Mouse (Mus musculus) forebrain, embryonic 15.5 days (tissue): Measurements from ENCODE around the gene Esrp2. TPM values are rescaled to one million over a fixed set of nuclear protein-coding genes. Genes with fewer than 3 reads are reported as not detected.
A peak's percentile ranks its signal among the peaks of the same experiment; 100 is the strongest.

ENCODE experiments used
- ATAC-seq: fragments of 200-750 bp; cut with Nextera tagmentation; replicated peaks from 2 replicates; pipeline ENCODE4 v1.8.0; 2017; ENCODE audit warnings: mild to moderate bottlenecking, moderate TSS enrichment, moderate library complexity
- H3K27ac ChIP-seq: fragments of 300-500 bp; sonication (generic); replicated peaks from 2 replicates; pipeline ENCODE4 v1.5.1; 2015; ENCODE audit warnings: mild to moderate bottlenecking, inconsistent platforms
- H3K27me3 ChIP-seq: fragments of 300-500 bp; sonication (generic); 2 replicates; pipeline ENCODE4 v1.6.1; 2015; ENCODE audit warnings: inconsistent platforms
- H3K36me3 ChIP-seq: fragments of 300-500 bp; sonication (generic); 2 replicates; pipeline ENCODE4 v1.6.1; 2015; ENCODE audit warnings: mild to moderate bottlenecking, inconsistent platforms
- H3K4me1 ChIP-seq: fragments of 300-500 bp; sonication (generic); 2 replicates; pipeline ENCODE4 v1.6.1; 2015; ENCODE audit warnings: inconsistent platforms
- H3K4me2 ChIP-seq: fragments of 300-500 bp; sonication (generic); replicated peaks from 2 replicates; pipeline ENCODE4 v1.6.1; 2015; ENCODE audit warnings: mild to moderate bottlenecking, inconsistent platforms
- H3K4me3 ChIP-seq: fragments of 300-500 bp; sonication (generic); 2 replicates; pipeline ENCODE4 v1.5.1; 2015; ENCODE audit warnings: mild to moderate bottlenecking, inconsistent platforms
- H3K9ac ChIP-seq: fragments of 300-500 bp; sonication (generic); replicated peaks from 2 replicates; pipeline ENCODE4 v1.6.1; 2015; ENCODE audit warnings: mild to moderate bottlenecking, inconsistent platforms
- H3K9me3 ChIP-seq: fragments of 300-500 bp; sonication (generic); 2 replicates; pipeline ENCODE4 v1.6.1; 2016; ENCODE audit warnings: inconsistent platforms
- WGBS: fragments of 180-500 bp; shearing (Covaris S2); methylation state at CpG from one replicate; pipeline ENCODE4 v1.1.7; 2015; ENCODE audit warnings: mixed read lengths; 5-methylcytosine and 5-hydroxymethylcytosine counted together
- polyA plus RNA-seq: library from polyadenylated mRNA; unstranded; fragments of >200 nt; fragmentation: Nextera tagmentation; extraction: Ambion mirVana; gene quantifications from 2 replicates; pipeline ENCODE4 v1.2.1, GENCODE M21; 2015

Esrp2 gene
- polyA plus RNA-seq, 1 experiment from 2014 or later: 0.06 TPM

DNA sequence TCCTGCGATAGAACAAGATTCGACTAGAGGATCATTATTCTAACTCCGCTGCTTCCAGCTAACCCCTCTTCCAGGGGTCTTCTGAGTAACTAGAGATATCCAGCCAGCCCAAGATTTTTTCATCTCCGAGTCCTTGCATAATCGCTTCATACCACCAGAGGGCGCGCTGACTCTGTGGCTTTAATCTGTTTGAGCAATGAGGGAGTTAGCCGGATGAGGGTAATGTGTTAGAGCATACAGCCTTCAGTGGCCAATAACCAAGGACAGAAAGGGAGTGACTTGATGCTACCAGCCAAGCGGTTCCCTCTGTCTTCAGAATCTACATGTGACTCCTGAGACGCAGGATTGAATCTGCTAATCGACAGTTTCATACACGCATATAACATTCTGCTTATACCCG lies 4.0 kb upstream of the Esrp2 start:
- H3K4me3 ChIP-seq: no peak overlapping the region
- peak; percentile 56 for ATAC-seq

DNA sequence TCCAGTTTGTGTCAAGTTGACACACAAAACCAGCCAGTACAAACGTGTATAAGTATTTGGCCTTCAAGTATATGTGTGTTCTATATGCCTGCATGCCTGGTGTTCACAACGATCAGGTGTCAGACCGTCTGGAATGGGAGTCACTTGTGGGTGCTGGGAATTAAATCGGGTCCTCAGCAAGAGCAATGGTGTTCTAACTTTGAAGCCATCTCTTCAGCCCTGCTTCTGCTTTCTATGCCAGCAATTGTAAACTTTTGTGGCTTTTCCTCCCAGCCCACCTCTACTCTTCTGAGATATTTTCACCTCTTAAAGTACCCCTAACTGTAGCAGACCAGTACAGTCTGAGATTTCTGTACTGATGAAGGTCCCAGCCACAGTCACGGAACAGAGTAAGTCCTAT lies 3.4 kb upstream of the Esrp2 start:
- no peak overlapping the region for H3K4me3 ChIP-seq
- WGBS: 69% methylated on average over 5 of the region's 5 CpGs
- no peak overlapping the region for H3K4me2 ChIP-seq
- no peaks in the 10 kb centered on the region for H3K9me3 ChIP-seq
- H3K36me3 ChIP-seq: no peaks in the 10 kb centered on the region
- peaks cover 34% of the 10 kb centered on the region for H3K4me1 ChIP-seq
- peaks cover 46% of the 10 kb centered on the region for H3K27me3 ChIP-seq
- H3K27ac ChIP-seq: no peak overlapping the region
- ATAC-seq: no peak
- H3K9ac ChIP-seq: no peak overlapping the region

More for the DNA sequence above, 4.0 kb upstream of the Esrp2 start:
- Histone ChIP-seq H3K4me1 (peaks cover 30% of the 10 kb centered on the region), H3K4me2 (no peak overlapping the region), H3K9me3 (no peaks in the 10 kb centered on the region), H3K27ac (no peak overlapping the region), H3K27me3 (peaks cover 40% of the 10 kb centered on the region), H3K9ac (no peak overlapping the region), H3K36me3 (no peaks in the 10 kb centered on the region)
- 14% methylated on average over 13 of the region's 13 CpGs for WGBS

DNA sequence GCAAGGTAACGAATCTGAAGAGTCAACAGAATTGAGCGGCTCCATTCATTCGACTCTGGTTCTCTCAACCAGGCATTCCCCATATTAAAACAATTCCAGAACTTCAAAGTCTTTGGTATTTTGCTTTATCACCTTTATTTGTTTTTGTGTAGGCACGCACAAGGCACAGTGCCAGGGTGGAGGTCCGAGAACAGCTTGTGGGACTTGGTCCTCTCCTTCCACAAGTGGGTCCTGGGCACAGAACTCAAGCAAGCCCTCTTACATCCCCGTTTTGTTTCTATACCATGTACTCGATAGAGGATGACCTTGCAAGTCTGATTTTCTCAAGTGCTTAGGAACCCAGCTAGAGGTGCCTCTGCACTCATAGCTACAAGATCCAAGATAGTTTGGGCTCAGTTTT lies 1.8 kb upstream of the Esrp2 start:
- peaks cover 34% of the 10 kb centered on the region for H3K4me1 ChIP-seq
- H3K36me3 ChIP-seq: no peaks in the 10 kb centered on the region
- peaks cover 57% of the 10 kb centered on the region for H3K27me3 ChIP-seq
- H3K27ac ChIP-seq: no peak overlapping the region
- H3K9ac ChIP-seq: no peak overlapping the region
- H3K9me3 ChIP-seq: no peaks in the 10 kb centered on the region
- WGBS: 18% methylated on average over 7 of the region's 7 CpGs
- H3K4me3 ChIP-seq: peak overlapping the region; percentile 47
- H3K4me2 ChIP-seq: peak overlapping the region; percentile 82
- no peak for ATAC-seq

- Histone ChIP-seq H3K36me3 (no peaks in the 10 kb centered on the region), H3K4me2 (peak overlapping the region; percentile 82), H3K27ac (no peak overlapping the region), H3K4me3 (peak overlapping the region; percentile 47), H3K9ac (peak overlapping the region; percentile 48), H3K4me1 (peaks cover 34% of the 10 kb centered on the region), H3K27me3 (peaks cover 57% of the 10 kb centered on the region), H3K9me3 (no peaks in the 10 kb centered on the region)
- ATAC-seq: peak; percentile 39; the same call in 1 of the 2 replicates
- under 1% methylated on average over 24 of the region's 24 CpGs for whole genome bisulfite sequencing
Observed at GRCm38 (mm10) chr8:106137906-106138477, 1.2 kb upstream of the Esrp2 start.

- Histone ChIP-seq H3K9me3 (no peaks in the 10 kb centered on the region), H3K9ac (peak overlapping the region; percentile 48), H3K36me3 (no peaks in the 10 kb centered on the region), H3K27ac (no peak overlapping the region), H3K4me3 (peak overlapping the region; percentile 47), H3K27me3 (peaks cover 57% of the 10 kb centered on the region), H3K4me1 (peaks cover 34% of the 10 kb centered on the region), H3K4me2 (peak overlapping the region; percentile 82)
- 4% methylated on average over 22 of the region's 22 CpGs for WGBS
- no peak for ATAC-seq
Observed at GRCm38 (mm10) chr8:106137218-106137905, 588 bp upstream of the Esrp2 start.

GRCm38 (mm10) chr8:106135672-106136071 lies 1.1 kb downstream of the Esrp2 start:
- Histone ChIP-seq H3K4me2 (peak overlapping the region; percentile 82), H3K4me3 (0 out of 2 replicates have a peak overlapping the region, but pooled peaks have one; percentile 47), H3K9me3 (no peaks in the 10 kb centered on the region), H3K27ac (no peak overlapping the region), H3K9ac (no peak overlapping the region), H3K36me3 (0 out of 2 replicates have a peak, but pooled peaks cover under 1% of the 10 kb centered on the region), H3K4me1 (peaks cover 32% of the 10 kb centered on the region), H3K27me3 (peaks cover 57% of the 10 kb centered on the region)
- no peak for ATAC-seq
- 6% methylated on average over 19 of the region's 19 CpGs for whole genome bisulfite sequencing

DNA sequence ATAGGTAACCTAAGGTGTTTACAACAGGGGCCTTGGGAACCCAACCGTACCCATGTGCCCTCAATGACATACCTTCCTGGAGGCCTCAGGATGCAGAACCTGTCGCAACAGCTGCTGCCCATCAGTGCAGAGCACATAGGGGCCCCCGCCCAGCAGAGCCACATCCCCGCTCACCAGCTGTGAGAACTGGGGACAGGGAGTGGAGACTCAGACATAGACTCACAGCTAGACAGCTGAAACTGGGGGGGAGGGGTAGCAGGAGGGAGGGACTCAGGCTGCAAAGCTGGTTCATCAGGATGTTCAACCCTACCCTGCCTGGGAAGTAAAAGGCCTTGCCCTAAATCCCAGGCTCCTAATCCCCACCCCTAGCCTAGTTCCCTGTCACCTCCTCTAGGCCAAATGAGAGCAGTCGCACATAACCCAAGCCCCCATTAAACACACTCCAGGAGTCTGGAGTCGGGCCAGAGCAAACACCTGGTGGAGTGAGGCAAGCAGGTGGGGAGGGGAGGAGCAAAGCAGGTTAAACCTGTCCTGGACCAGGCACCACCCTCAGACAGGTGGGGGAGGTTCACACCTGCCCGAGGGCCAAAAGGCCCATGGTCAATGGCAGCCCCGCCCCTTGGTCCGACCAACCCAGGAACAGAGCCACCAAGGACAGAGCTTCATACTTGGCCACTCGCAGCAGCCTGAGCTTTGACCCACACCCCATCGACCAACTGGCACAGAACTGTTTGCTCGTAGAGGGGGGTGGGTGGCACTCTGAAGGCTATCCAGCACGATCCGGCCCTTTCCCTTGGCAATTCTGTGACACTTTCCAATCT lies 1.8 kb downstream of the Esrp2 start:
- no peak for ATAC-seq
- Histone ChIP-seq H3K4me2 (no peak overlapping the region), H3K4me1 (peaks cover 32% of the 10 kb centered on the region), H3K36me3 (0 out of 2 replicates have a peak, but pooled peaks cover 2% of the 10 kb centered on the region), H3K27me3 (peaks cover 57% of the 10 kb centered on the region), H3K27ac (no peak overlapping the region), H3K9me3 (no peaks in the 10 kb centered on the region), H3K4me3 (no peak overlapping the region), H3K9ac (no peak overlapping the region)
- WGBS: 29% methylated on average over 14 of the region's 14 CpGs

DNA sequence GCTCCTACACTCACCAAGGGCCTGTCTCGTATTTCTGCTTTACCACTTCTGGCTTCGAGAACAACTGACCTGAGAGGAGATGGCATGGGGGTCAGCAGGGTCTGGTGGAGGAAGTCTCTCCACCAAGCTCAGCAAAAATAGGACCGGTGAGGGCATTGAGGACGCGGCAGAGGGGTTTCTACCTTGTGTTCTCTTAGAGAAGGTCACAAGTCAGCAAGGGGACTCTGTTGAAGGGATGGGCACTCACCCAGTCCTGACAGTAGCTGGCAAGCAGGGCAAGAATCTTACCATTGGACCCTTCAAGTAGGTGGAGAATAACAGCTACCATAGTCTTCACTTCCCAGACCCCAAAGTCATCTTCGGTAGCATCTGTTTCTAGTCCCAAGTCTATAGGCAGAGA lies 2.8 kb downstream of the Esrp2 start:
- Histone ChIP-seq H3K9ac (no peak overlapping the region), H3K4me3 (no peak overlapping the region), H3K27ac (no peak overlapping the region), H3K4me1 (peaks cover 32% of the 10 kb centered on the region), H3K27me3 (peaks cover 49% of the 10 kb centered on the region), H3K36me3 (peaks cover 8% of the 10 kb centered on the region), H3K9me3 (no peaks in the 10 kb centered on the region), H3K4me2 (no peak overlapping the region)
- ATAC-seq: no peak
- 82% methylated on average over 6 of the region's 6 CpGs for WGBS

GRCm38 (mm10) chr8:106133526-106133925 lies 3.2 kb downstream of the Esrp2 start:
- Histone ChIP-seq H3K4me1 (peaks cover 31% of the 10 kb centered on the region), H3K27ac (no peak overlapping the region), H3K4me2 (no peak overlapping the region), H3K9me3 (no peaks in the 10 kb centered on the region), H3K36me3 (peaks cover 12% of the 10 kb centered on the region), H3K27me3 (peaks cover 45% of the 10 kb centered on the region), H3K4me3 (no peak overlapping the region), H3K9ac (no peak overlapping the region)
- ATAC-seq: no peak
- WGBS: 75% methylated on average over 13 of the region's 13 CpGs

GRCm38 (mm10) chr8:106132356-106132755 lies 4.4 kb downstream of the Esrp2 start:
- 91% methylated on average over 11 of the region's 11 CpGs for WGBS
- no peak for ATAC-seq
- Histone ChIP-seq H3K36me3 (peaks cover 15% of the 10 kb centered on the region), H3K4me1 (peaks cover 20% of the 10 kb centered on the region), H3K4me3 (no peak overlapping the region), H3K27me3 (peaks cover 33% of the 10 kb centered on the region), H3K9me3 (no peaks in the 10 kb centered on the region), H3K9ac (no peak overlapping the region), H3K4me2 (no peak overlapping the region), H3K27ac (no peak overlapping the region)

- H3K9me3 ChIP-seq: no peaks in the 10 kb centered on the region
- H3K36me3 ChIP-seq: peaks cover 15% of the 10 kb centered on the region
- H3K27ac ChIP-seq: no peak overlapping the region
- no peak overlapping the region for H3K4me2 ChIP-seq
- H3K27me3 ChIP-seq: peaks cover 26% of the 10 kb centered on the region
- H3K9ac ChIP-seq: no peak overlapping the region
- H3K4me3 ChIP-seq: no peak overlapping the region
- peaks cover 13% of the 10 kb centered on the region for H3K4me1 ChIP-seq
- no peak for ATAC-seq
- 93% methylated on average over 7 of the region's 7 CpGs for WGBS
Observed at GRCm38 (mm10) chr8:106131488-106132222, 5.1 kb downstream of the Esrp2 start.
